Mouse (Mus musculus) intestine, postnatal 0 days (tissue): ENCODE measurements around the gene Bspry. TPM values are rescaled to one million over a fixed set of nuclear protein-coding genes. Genes with fewer than 3 reads are reported as not detected.

Source experiments
- ATAC-seq: fragments of 200-750 bp; cut with Nextera tagmentation; 2 replicates; pipeline ENCODE4 v1.8.0; 2017; ENCODE audit warnings: mild to moderate bottlenecking, moderate TSS enrichment, moderate library complexity
- H3K27ac ChIP-seq: fragments of 300-500 bp; sonication (generic); 2 replicates; pipeline ENCODE4 v1.5.1; 2014; ENCODE audit warnings: mild to moderate bottlenecking, low read depth, low read length, moderate library complexity
- H3K27me3 ChIP-seq: fragments of 300-500 bp; sonication (generic); replicated peaks from 2 replicates; pipeline ENCODE4 v1.6.1; 2014; ENCODE audit warnings: low read length, mixed read lengths; ENCODE audit not compliant: control insufficient read depth, insufficient read depth
- H3K36me3 ChIP-seq: fragments of 300-500 bp; sonication (generic); 2 replicates; pipeline ENCODE4 v1.6.1; 2014; ENCODE audit warnings: mild to moderate bottlenecking, moderate library complexity; ENCODE audit not compliant: control insufficient read depth, insufficient read depth
- H3K4me1 ChIP-seq: fragments of 300-500 bp; sonication (generic); replicated peaks from 2 replicates; pipeline ENCODE4 v1.6.1; 2014; ENCODE audit warnings: antibody characterized with exemption, low read length, mixed read lengths; ENCODE audit not compliant: control insufficient read depth, insufficient read depth
- H3K4me2 ChIP-seq: fragments of 300-500 bp; sonication (generic); replicated peaks from 2 replicates; pipeline ENCODE4 v1.6.1; 2014; ENCODE audit warnings: low read depth, mild to moderate bottlenecking, moderate library complexity
- H3K4me3 ChIP-seq: fragments of 300-500 bp; sonication (generic); 2 replicates; pipeline ENCODE4 v1.5.1; 2014; ENCODE audit warnings: low read depth, low read length
- H3K9ac ChIP-seq: fragments of 300-500 bp; sonication (generic); 2 replicates; pipeline ENCODE4 v1.6.1; 2014; ENCODE audit warnings: mild to moderate bottlenecking, low read depth, low read length
- H3K9me3 ChIP-seq: fragments of 300-500 bp; sonication (generic); 2 replicates; pipeline ENCODE4 v1.6.1; 2016; ENCODE audit warnings: mixed run types; ENCODE audit not compliant: control insufficient read depth
- CTCF ChIP-seq: sonication (generic); IDR thresholded peaks from 2 replicates; pipeline ENCODE4 v1.5.1; 2016; ENCODE audit warnings: low read depth, mild to moderate bottlenecking, control low read depth, antibody characterized with exemption, moderate library complexity
- WGBS: fragments of 180-500 bp; shearing (Covaris S2); extraction: QIAGEN DNeasy Blood & Tissue Kit; methylation state at CpG from one replicate; pipeline ENCODE4 v1.1.7; 2014; 5-methylcytosine and 5-hydroxymethylcytosine counted together
- polyA plus RNA-seq: library from polyadenylated mRNA; unstranded; fragments of >200 nt; fragmentation: Nextera tagmentation; extraction: Ambion mirVana; gene quantifications from 2 replicates; pipeline ENCODE4 v1.2.1, GENCODE M21; 2015

The Bspry gene
- polyA plus RNA-seq, 1 experiment from 2014 or later, result 20.5 TPM

- no peaks in the 10 kb centered on the region for H3K9me3 ChIP-seq
- 90% methylated on average over 5 of the region's 5 CpGs for WGBS
- H3K27ac ChIP-seq, result no peak overlapping the region
- H3K4me2 ChIP-seq, result no peak overlapping the region
- H3K27me3 ChIP-seq, result no peaks in the 10 kb centered on the region
- ATAC-seq, result no peak
- no peak overlapping the region for H3K9ac ChIP-seq
- H3K4me1 ChIP-seq, result peaks cover 7% of the 10 kb centered on the region; the same call in 1 of the 2 replicates
- H3K36me3 ChIP-seq, result peaks cover 4% of the 10 kb centered on the region; the same call in 1 of the 2 replicates
- no peak overlapping the region for H3K4me3 ChIP-seq
- no peak for TF ChIP-seq CTCF
These were observed 7.3 kb downstream of the Bspry start for GRCm38 (mm10) chr4:62487172-62487571.

GRCm38 (mm10) chr4:62487914-62488313, 8.1 kb downstream of the Bspry start:
- H3K4me2 ChIP-seq, result no peak overlapping the region
- no peak overlapping the region for H3K9ac ChIP-seq
- no peaks in the 10 kb centered on the region for H3K27me3 ChIP-seq
- H3K4me3 ChIP-seq, result no peak overlapping the region
- H3K4me1 ChIP-seq, result peaks cover 7% of the 10 kb centered on the region; the same call in 1 of the 2 replicates
- TF ChIP-seq CTCF, result no peak
- no peaks in the 10 kb centered on the region for H3K9me3 ChIP-seq
- H3K36me3 ChIP-seq, result peaks cover 4% of the 10 kb centered on the region; the same call in 1 of the 2 replicates
- WGBS, result 79% methylated on average over 2 of the region's 2 CpGs
- ATAC-seq, result no peak
- no peak overlapping the region for H3K27ac ChIP-seq

GRCm38 (mm10) chr4:62492682-62493081, 12.8 kb downstream of the Bspry start:
- no peak for ATAC-seq
- Histone ChIP-seq H3K36me3 (peaks cover 7% of the 10 kb centered on the region; the same call in 1 of the 2 replicates), H3K4me3 (no peak overlapping the region), H3K27ac (no peak overlapping the region), H3K4me1 (no peaks in the 10 kb centered on the region), H3K27me3 (no peaks in the 10 kb centered on the region), H3K4me2 (no peak overlapping the region), H3K9ac (no peak overlapping the region), H3K9me3 (no peaks in the 10 kb centered on the region)
- WGBS, result 80% methylated on average over 2 of the region's 2 CpGs
- no peak for TF ChIP-seq CTCF

- no peak for ATAC-seq
- Histone ChIP-seq H3K4me1 (no peaks in the 10 kb centered on the region), H3K27me3 (no peaks in the 10 kb centered on the region), H3K9me3 (no peaks in the 10 kb centered on the region), H3K4me3 (no peak overlapping the region), H3K36me3 (peaks cover 15% of the 10 kb centered on the region), H3K9ac (no peak overlapping the region), H3K27ac (peak overlapping the region; percentile 7; the same call in 1 of the 2 replicates), H3K4me2 (no peak overlapping the region)
- TF ChIP-seq CTCF, result no peak
- WGBS, result 66% methylated on average over 9 of the region's 9 CpGs
These were observed 14.4 kb downstream of the Bspry start for GRCm38 (mm10) chr4:62494230-62494629.

- ATAC-seq, result no peak
- H3K27ac ChIP-seq, result peak overlapping the region; percentile 15; the same call in 1 of the 2 replicates
- 60% methylated on average over 8 of the region's 8 CpGs for WGBS
These were observed 16.1 kb downstream of the Bspry start for GRCm38 (mm10) chr4:62495946-62496345.

GRCm38 (mm10) chr4:62496815-62497214, 17.0 kb downstream of the Bspry start:
- ATAC-seq, result no peak
- no peak for TF ChIP-seq CTCF
- Histone ChIP-seq H3K36me3 (peaks cover 17% of the 10 kb centered on the region), H3K4me3 (no peak overlapping the region), H3K9me3 (no peaks in the 10 kb centered on the region), H3K9ac (no peak overlapping the region), H3K4me2 (no peak overlapping the region), H3K4me1 (0 out of 2 replicates have a peak, but pooled peaks cover 2% of the 10 kb centered on the region), H3K27ac (peak overlapping the region; percentile 35), H3K27me3 (no peaks in the 10 kb centered on the region)
- WGBS, result 34% methylated on average over 8 of the region's 8 CpGs

More at GRCm38 (mm10) chr4:62495946-62496345, 16.1 kb downstream of the Bspry start:
- Histone ChIP-seq H3K9me3 (no peaks in the 10 kb centered on the region), H3K27me3 (no peaks in the 10 kb centered on the region), H3K4me1 (0 out of 2 replicates have a peak, but pooled peaks cover 2% of the 10 kb centered on the region), H3K36me3 (peaks cover 21% of the 10 kb centered on the region), H3K9ac (no peak overlapping the region), H3K4me2 (no peak overlapping the region), H3K4me3 (no peak overlapping the region)
- no peak for TF ChIP-seq CTCF
